Mouse (Mus musculus) cerebellum, adult 2 months (tissue): ENCODE measurements around the gene Lrmda.

Experiments
- CTCF ChIP-seq: fragments of 200-500 bp; IDR thresholded peaks from 2 replicates; pipeline ENCODE4 v1.5.1; 2011; ENCODE audit warnings: low read depth, mild to moderate bottlenecking, control low read depth, low read length, moderate library complexity, borderline replicate concordance; ENCODE audit not compliant: insufficient read depth
- POLR2A ChIP-seq: fragments of 200-500 bp; IDR thresholded peaks from 2 replicates; pipeline ENCODE4 v1.6.1; 2011; ENCODE audit warnings: low read length, control low read depth, borderline replicate concordance; ENCODE audit not compliant: insufficient read depth

- no peak for TF ChIP-seq CTCF
- TF ChIP-seq POLR2A = no peak
Measured at GRCm38 (mm10) chr14:23094546-23095157, 1075.1 kb downstream of the Lrmda start.
